Mouse (Mus musculus): ENCODE measurements around the gene Iqschfp. TPM values are rescaled to one million over a fixed set of nuclear protein-coding genes. Genes with fewer than 3 reads are reported as not detected.

Iqschfp gene
- polyA plus RNA-seq, 1 experiment from 2014 or later, result 0.12 TPM

DNA sequence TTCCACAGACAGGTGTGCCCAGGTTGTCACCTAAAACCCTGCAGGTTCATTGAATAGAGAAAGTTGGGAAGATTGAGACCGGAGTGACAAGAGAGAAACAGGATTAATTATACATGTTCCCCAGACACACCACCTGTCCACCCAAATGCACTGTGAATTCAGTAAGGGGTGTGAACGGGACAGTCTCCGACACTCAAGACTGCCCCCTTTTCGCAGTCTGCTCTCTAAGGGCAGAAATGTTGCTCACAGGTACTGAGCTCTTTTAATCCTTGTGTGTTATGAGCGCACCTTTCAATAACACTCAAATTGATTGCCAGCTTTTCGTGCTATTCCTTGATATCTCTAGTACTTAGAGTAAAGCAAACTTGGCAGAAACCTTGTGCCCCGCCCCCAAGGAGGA is 460.9 kb downstream of the Iqschfp start:
- H3K9me3 ChIP-seq (replicated peaks), result no peaks in the 10 kb centered on the region
- DNase-seq (ENCODE audit: low spot score), result no peak
- H3K4me3 ChIP-seq, result no peak overlapping the region
- WGBS, result 92% methylated on average over 7 of the region's 7 CpGs
- H3K27me3 ChIP-seq (ENCODE audit: low read depth, poor library complexity, severe bottlenecking), result no peaks in the 10 kb centered on the region
- peaks cover 7% of the 10 kb centered on the region; the same call in 1 of the 2 replicates for H3K4me1 ChIP-seq
- no peak overlapping the region for H3K27ac ChIP-seq (replicated peaks)
- no peaks in the 10 kb centered on the region for H3K36me3 ChIP-seq

DNA sequence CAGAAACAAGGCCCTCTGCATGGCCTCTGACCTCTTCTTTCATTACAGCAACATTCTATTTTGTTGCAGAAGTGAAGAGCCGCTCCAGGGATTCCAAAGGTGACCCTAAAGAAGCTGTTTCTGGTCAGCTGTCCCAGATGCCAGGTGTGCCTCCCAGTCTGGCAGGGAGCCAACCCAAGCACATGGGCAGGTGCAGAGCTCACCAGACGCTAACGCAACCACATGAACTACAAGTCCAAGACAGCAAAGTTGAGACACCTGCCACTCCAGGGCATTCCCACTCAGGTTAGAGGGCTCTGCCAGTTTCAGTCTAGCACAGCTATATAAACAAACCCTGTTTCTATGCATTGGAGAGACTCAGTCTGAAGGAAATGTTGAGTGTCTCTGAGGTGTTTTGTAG is 461.5 kb downstream of the Iqschfp start:
- H3K9me3 ChIP-seq (replicated peaks), result no peaks in the 10 kb centered on the region
- peaks cover 7% of the 10 kb centered on the region; the same call in 1 of the 2 replicates for H3K4me1 ChIP-seq
- no peaks in the 10 kb centered on the region for H3K27me3 ChIP-seq (ENCODE audit: low read depth, poor library complexity, severe bottlenecking)
- no peaks in the 10 kb centered on the region for H3K36me3 ChIP-seq
- H3K4me3 ChIP-seq, result no peak overlapping the region
- 73% methylated on average over 3 of the region's 3 CpGs for WGBS
- no peak overlapping the region for H3K27ac ChIP-seq (replicated peaks)
- DNase-seq (ENCODE audit: low spot score), result no peak

DNA sequence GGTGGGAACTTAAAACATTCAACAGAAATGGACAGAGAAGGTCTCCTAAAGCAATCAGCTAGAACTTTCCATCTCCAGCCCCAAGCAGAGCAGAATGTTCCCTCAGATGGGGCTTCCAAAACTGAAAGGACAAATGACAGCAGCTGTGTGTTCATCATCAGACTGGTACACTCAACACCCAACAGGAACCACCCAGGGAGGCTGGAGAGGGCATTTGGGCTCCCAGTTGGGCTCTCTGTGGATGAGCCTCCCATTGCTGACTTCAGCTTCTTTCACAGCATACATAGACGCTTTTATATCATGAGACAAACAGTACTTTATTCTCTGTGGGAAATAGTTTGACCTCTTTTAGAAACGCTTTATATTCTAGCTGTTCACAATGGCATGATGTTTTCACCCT is 464.5 kb downstream of the Iqschfp start:
- Histone ChIP-seq H3K36me3 (no peaks in the 10 kb centered on the region), H3K27ac (replicated peaks) (no peak overlapping the region), H3K4me1 (0 out of 2 replicates have a peak, but pooled peaks cover 3% of the 10 kb centered on the region), H3K9me3 (replicated peaks) (no peaks in the 10 kb centered on the region), H3K4me3 (no peak overlapping the region), H3K27me3 (ENCODE audit: low read depth, poor library complexity, severe bottlenecking) (no peaks in the 10 kb centered on the region)
- no peak for DNase-seq (ENCODE audit: low spot score)
- 85% methylated on average over 2 of the region's 2 CpGs for WGBS

DNA sequence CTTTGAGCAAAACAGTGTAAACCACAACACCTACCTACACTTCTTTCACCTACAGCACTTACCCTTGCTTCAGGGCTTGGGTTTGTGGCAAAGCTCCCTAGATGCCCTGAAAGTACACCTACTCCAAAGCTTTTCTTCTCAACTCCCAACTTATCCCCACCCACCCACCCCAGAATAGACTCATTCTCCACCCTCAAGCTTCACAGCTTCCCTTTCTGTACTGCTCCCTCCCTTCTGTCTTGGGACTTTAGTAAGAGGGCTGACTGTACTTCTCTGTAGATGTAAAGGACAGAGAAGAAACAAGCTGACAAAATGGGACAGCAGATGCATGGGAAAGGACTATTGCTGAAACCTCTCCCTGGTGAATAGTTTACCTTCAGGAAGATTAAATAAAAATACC is 476.0 kb downstream of the Iqschfp start:
- Histone ChIP-seq H3K36me3 (no peaks in the 10 kb centered on the region), H3K4me1 (no peaks in the 10 kb centered on the region), H3K27me3 (ENCODE audit: low read depth, poor library complexity, severe bottlenecking) (no peaks in the 10 kb centered on the region), H3K9me3 (replicated peaks) (no peaks in the 10 kb centered on the region), H3K4me3 (no peak overlapping the region), H3K27ac (replicated peaks) (no peak overlapping the region)
- no peak for DNase-seq (ENCODE audit: low spot score)

DNA sequence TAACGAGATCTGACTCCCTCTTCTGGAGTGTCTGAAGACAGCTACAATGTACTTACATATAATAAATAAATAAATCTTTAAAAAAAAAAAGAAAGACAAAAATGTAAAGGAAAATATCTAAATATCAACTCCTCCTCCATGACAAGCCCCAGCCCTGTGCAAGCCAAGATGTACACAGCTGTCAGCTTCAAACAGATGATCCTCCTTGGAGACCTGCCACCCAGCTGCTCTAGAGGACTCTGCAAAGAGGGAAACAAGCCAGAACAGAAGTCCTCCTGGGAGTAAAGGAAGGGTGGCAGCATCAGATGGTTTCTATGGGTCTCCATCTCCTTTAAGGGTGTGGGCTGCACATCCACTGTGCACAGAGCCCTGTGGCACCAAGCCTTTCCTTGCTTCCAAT is 480.9 kb downstream of the Iqschfp start:
- WGBS, result 85% methylated on average over 1 of the region's 1 CpGs
- Histone ChIP-seq H3K9me3 (replicated peaks) (no peaks in the 10 kb centered on the region), H3K4me1 (peaks cover 3% of the 10 kb centered on the region; the same call in 1 of the 2 replicates), H3K27ac (replicated peaks) (no peak overlapping the region), H3K27me3 (ENCODE audit: low read depth, poor library complexity, severe bottlenecking) (no peaks in the 10 kb centered on the region), H3K36me3 (no peaks in the 10 kb centered on the region), H3K4me3 (no peak overlapping the region)
- no peak for DNase-seq (ENCODE audit: low spot score)

DNA sequence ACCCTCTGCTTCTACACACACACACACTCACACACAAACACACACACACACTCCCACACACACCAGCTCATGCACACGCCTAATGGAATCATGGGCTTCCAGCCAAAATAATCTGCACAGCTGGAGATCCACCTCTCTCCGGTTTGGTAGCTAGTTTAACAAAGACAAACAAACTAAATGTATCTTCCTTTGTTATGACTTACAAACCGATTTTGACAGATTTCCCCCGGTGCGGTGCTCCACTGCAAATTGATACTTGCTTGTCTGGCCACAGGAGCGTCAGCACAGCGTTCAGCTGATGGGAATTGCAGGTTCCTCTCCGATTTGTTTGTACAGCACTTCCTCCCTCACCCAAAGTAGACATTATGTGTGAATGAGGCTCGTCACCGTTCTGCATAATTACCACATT is 483.1 kb downstream of the Iqschfp start:
- Histone ChIP-seq H3K36me3 (no peaks in the 10 kb centered on the region), H3K9me3 (replicated peaks) (no peaks in the 10 kb centered on the region), H3K4me3 (no peak overlapping the region), H3K27me3 (ENCODE audit: low read depth, poor library complexity, severe bottlenecking) (no peaks in the 10 kb centered on the region), H3K27ac (replicated peaks) (no peak overlapping the region), H3K4me1 (peaks cover 3% of the 10 kb centered on the region; the same call in 1 of the 2 replicates)
- 70% methylated on average over 10 of the region's 10 CpGs for WGBS
- DNase-seq (ENCODE audit: low spot score), result no peak

DNA sequence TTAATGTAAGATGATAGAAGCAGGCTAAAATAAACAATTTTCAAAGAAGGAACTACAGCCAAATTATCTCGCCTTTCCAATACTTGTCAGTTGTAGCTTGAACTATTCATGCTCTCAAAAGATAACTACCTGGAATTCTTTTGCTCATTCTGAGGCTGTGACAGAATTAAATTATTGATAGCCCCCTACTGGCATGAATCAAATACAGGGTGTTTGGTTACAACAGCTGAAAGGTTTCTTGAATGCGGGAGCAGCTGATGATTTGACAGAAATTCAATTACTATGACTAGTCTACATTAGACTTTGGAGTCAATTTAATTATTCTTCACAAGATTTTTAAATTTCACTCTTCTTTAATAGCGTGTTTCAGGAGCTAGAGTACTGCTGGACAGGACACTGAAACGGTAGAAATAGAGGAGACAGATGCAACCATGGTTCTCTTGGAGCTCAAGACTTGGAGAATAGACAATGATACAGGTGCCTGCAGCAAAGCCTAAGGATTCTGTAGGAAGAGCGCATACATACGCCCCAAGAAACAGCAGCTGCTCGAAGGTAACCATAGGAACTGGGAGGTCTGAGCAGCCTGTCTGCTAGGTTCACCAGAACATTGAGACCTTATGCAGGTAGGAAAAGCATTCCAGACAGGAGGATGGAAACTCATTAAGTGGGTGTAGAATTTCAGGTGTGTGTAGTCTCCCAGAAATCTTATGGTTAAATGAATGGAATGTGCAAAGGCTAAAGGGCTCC is 485.6 kb downstream of the Iqschfp start:
- no peak overlapping the region for H3K27ac ChIP-seq (replicated peaks)
- 83% methylated on average over 7 of the region's 7 CpGs for WGBS
- no peaks in the 10 kb centered on the region for H3K27me3 ChIP-seq (ENCODE audit: low read depth, poor library complexity, severe bottlenecking)
- H3K4me1 ChIP-seq, result peaks cover 5% of the 10 kb centered on the region
- H3K9me3 ChIP-seq (replicated peaks), result no peaks in the 10 kb centered on the region
- H3K4me3 ChIP-seq, result no peak overlapping the region
- DNase-seq (ENCODE audit: low spot score), result no peak
- no peaks in the 10 kb centered on the region for H3K36me3 ChIP-seq

DNA sequence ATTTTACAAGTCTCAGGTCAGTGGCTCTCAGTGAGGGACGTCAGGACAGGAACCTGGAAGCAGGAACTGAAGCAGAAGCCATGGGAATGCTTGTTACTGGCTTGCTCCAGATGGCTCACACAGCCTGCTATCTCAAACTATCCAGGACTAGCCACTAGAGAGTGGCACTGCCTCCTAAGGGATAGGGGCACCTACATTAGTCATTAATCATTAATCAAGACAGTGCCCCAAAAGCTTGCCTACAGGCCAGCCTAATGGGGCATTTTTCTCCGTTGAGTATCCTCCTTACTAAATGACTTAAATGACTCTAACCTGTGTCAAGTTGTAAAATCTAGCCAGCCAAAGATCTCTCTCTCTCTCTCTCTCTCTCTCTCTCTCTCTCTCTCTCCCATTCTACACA is 486.8 kb downstream of the Iqschfp start:
- WGBS, result 94% methylated on average over 2 of the region's 2 CpGs
- Histone ChIP-seq H3K4me1 (peaks cover 17% of the 10 kb centered on the region), H3K27ac (replicated peaks) (no peak overlapping the region), H3K27me3 (ENCODE audit: low read depth, poor library complexity, severe bottlenecking) (no peaks in the 10 kb centered on the region), H3K4me3 (no peak overlapping the region), H3K9me3 (replicated peaks) (no peaks in the 10 kb centered on the region), H3K36me3 (no peaks in the 10 kb centered on the region)
- no peak for DNase-seq (ENCODE audit: low spot score)

DNA sequence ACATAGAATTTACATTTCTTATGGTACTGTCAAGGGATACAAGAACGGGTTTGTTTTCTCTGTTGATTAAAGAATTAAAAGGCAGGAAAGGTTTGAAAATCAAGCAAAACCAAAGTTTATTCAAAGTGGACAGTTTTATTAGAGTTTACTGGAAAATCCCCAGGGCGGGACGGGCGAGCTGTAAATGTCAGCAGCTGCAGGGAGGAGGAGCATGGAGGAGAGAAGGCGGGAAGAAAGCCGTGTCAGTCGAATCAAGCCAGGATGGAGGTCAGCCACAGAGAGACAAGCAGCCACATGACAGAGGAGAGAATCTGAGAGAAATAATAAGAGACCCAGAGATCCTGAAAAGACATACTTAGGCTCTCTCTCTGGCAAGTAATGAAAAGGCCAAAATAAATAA is 487.2 kb downstream of the Iqschfp start:
- Histone ChIP-seq H3K27me3 (ENCODE audit: low read depth, poor library complexity, severe bottlenecking) (no peaks in the 10 kb centered on the region), H3K36me3 (no peaks in the 10 kb centered on the region), H3K9me3 (replicated peaks) (no peaks in the 10 kb centered on the region), H3K27ac (replicated peaks) (no peak overlapping the region), H3K4me1 (peaks cover 20% of the 10 kb centered on the region), H3K4me3 (no peak overlapping the region)
- 76% methylated on average over 7 of the region's 7 CpGs for WGBS
- no peak for DNase-seq (ENCODE audit: low spot score)

DNA sequence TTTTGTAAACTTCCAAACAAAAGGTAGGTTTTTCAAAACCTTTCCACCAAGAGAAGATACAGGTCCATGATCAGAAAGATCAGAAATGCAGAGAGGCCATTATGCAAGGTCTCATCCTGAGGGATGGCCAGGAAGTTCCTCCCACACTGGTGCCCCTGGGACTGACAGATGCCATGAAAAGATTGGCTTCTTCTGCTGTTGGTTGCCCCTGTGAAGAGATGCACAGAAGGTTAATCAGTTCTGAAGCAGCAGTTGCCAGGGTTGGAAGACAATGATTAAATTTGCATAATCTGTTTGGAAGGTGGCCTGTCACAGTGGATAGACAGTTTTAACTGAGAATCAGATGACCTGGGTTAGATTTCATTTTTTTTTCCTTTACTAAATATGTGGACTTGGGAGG is 491.6 kb downstream of the Iqschfp start:
- no peak for DNase-seq (ENCODE audit: low spot score)
- H3K4me3 ChIP-seq, result no peak overlapping the region

DNA sequence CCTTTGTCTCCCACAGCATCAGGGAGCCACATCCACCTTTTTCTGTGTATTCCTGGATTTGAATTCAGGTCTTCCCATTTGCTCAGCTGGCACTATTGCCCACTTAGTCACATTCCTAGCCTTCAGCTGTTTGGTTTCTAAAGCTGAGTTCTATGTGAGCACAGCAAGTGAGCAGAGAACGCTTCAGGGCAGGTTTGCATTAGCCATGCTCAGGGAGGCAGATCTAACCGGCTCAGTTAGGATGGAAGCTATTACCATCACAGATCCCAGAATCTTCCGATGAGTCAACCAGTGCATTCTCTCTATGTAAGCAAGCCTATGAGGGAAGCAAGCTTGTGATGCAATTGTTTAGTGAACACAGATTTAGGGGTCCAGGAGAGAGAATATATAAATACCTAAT is 493.5 kb downstream of the Iqschfp start:
- Histone ChIP-seq H3K9me3 (replicated peaks) (no peaks in the 10 kb centered on the region), H3K4me3 (no peak overlapping the region), H3K36me3 (no peaks in the 10 kb centered on the region), H3K4me1 (peaks cover 20% of the 10 kb centered on the region), H3K27me3 (ENCODE audit: low read depth, poor library complexity, severe bottlenecking) (no peaks in the 10 kb centered on the region), H3K27ac (replicated peaks) (no peak overlapping the region)
- WGBS, result 87% methylated on average over 3 of the region's 3 CpGs
- DNase-seq (ENCODE audit: low spot score), result no peak

More for the DNA sequence above, 491.6 kb downstream of the Iqschfp start:
- Histone ChIP-seq H3K4me1 (peaks cover 20% of the 10 kb centered on the region), H3K27ac (replicated peaks) (no peak overlapping the region), H3K27me3 (ENCODE audit: low read depth, poor library complexity, severe bottlenecking) (no peaks in the 10 kb centered on the region), H3K36me3 (no peaks in the 10 kb centered on the region), H3K9me3 (replicated peaks) (no peaks in the 10 kb centered on the region)

DNA sequence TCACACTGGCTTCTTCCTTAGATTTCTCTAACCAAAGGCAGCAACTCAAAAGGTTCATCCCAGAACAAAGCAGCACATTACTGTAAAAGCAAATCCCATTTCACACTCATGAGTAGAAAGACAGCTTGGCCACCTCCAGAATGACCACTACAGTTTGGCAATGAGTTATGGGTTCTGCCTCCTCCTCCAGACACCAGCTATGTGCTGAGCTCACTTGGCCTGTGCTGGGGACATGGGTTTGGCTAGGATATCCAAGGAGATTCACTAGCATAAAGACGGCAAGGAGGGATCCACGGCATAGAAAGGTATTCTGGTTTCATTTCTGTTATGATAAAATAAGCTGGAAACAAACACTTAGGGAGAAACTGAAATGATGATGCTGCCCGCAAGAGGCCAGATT is 496.0 kb downstream of the Iqschfp start:
- 99% methylated on average over 3 of the region's 3 CpGs for WGBS
- Histone ChIP-seq H3K4me1 (peaks cover 13% of the 10 kb centered on the region), H3K27me3 (ENCODE audit: low read depth, poor library complexity, severe bottlenecking) (no peaks in the 10 kb centered on the region), H3K9me3 (replicated peaks) (no peaks in the 10 kb centered on the region), H3K4me3 (no peak overlapping the region), H3K36me3 (no peaks in the 10 kb centered on the region), H3K27ac (replicated peaks) (no peak overlapping the region)
- DNase-seq (ENCODE audit: low spot score), result no peak

DNA sequence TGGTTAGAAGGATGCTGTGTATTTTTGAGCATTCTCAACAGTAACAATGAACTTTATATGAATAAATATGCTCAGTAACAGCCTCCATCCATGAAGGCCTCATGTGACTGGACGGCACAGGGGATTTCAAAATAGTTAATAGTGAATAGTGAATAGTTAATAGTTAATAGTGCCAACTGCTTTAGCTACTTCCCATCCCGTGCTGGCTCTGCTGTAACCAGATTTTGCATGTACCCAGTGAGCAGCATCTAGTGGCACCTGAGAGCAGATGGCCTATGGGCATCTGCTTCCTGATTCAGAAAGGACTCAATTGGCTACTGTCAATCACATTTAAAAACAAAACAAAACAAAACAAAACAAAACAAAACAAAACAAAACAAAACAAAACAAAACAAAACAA is 501.5 kb downstream of the Iqschfp start:
- Histone ChIP-seq H3K9me3 (replicated peaks) (no peaks in the 10 kb centered on the region), H3K4me3 (no peak overlapping the region), H3K27ac (replicated peaks) (no peak overlapping the region), H3K27me3 (ENCODE audit: low read depth, poor library complexity, severe bottlenecking) (no peaks in the 10 kb centered on the region), H3K36me3 (no peaks in the 10 kb centered on the region), H3K4me1 (0 out of 2 replicates have a peak, but pooled peaks cover 2% of the 10 kb centered on the region)
- no peak for DNase-seq (ENCODE audit: low spot score)
- WGBS, result 79% methylated on average over 2 of the region's 2 CpGs

DNA sequence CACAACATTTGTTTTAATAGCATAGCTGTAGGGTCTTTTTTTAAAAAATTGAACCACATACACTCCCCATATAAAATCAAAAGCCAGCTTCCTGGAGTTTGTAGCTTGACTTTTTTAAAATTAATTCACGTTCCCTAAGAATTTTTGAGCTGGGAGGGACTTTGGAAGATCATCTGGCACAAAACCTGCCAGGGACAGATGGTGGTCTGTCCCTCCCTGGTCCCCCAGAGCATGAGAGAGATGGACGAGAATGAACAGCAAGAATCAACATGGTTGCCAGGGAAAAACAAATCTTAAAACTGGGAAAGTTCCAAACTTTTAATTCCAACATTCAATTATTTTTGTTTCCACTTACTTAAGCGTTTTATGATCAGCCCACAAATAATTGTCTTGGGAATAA is 506.7 kb downstream of the Iqschfp start:
- no peaks in the 10 kb centered on the region for H3K9me3 ChIP-seq (replicated peaks)
- no peak overlapping the region for H3K27ac ChIP-seq (replicated peaks)
- no peak for DNase-seq (ENCODE audit: low spot score)
- peaks cover 18% of the 10 kb centered on the region for H3K4me1 ChIP-seq
- no peaks in the 10 kb centered on the region for H3K36me3 ChIP-seq
- no peak overlapping the region for H3K4me3 ChIP-seq
- no peaks in the 10 kb centered on the region for H3K27me3 ChIP-seq (ENCODE audit: low read depth, poor library complexity, severe bottlenecking)
- WGBS, result 87% methylated on average over 3 of the region's 3 CpGs
